Mouse (Mus musculus) midbrain, postnatal 0 days (tissue): ENCODE measurements around the gene Zfp385a. TPM values are rescaled to one million over a fixed set of nuclear protein-coding genes. Genes with fewer than 3 reads are reported as not detected.
A peak's percentile ranks its signal among the peaks of the same experiment; 100 is the strongest.

Source experiments
- ATAC-seq: fragments of 200-750 bp; cut with Nextera tagmentation; 2 replicates; pipeline ENCODE4 v1.8.0; 2017; ENCODE audit warnings: moderate number of reproducible peaks, mild to moderate bottlenecking, moderate TSS enrichment, moderate library complexity; ENCODE audit not compliant: low FRiP score
- DNase-seq: peaks from one replicate; pipeline ENCODE4 v3.0.0-alpha.2; 2015; ENCODE audit warnings: low spot score
- H3K27ac ChIP-seq: fragments of 300-500 bp; sonication (generic); 2 replicates; pipeline ENCODE4 v1.5.1; 2014; ENCODE audit warnings: low read depth, mild to moderate bottlenecking, low read length, mixed read lengths
- H3K27me3 ChIP-seq: fragments of 300-500 bp; sonication (generic); 2 replicates; pipeline ENCODE4 v1.6.1; 2014; ENCODE audit warnings: low read length, control low read depth, mixed read lengths; ENCODE audit not compliant: insufficient read depth
- H3K36me3 ChIP-seq: fragments of 300-500 bp; sonication (generic); 2 replicates; pipeline ENCODE4 v1.6.1; 2014; ENCODE audit warnings: low read length, control low read depth, mixed read lengths; ENCODE audit not compliant: insufficient read depth
- H3K4me1 ChIP-seq: fragments of 300-500 bp; sonication (generic); 2 replicates; pipeline ENCODE4 v1.6.1; 2014; ENCODE audit warnings: mild to moderate bottlenecking, control low read depth, antibody characterized with exemption, low read length, mixed read lengths; ENCODE audit not compliant: insufficient read depth
- H3K4me2 ChIP-seq: fragments of 300-500 bp; sonication (generic); 2 replicates; pipeline ENCODE4 v1.6.1; 2014; ENCODE audit warnings: low read depth, mild to moderate bottlenecking, low read length, mixed read lengths; ENCODE audit not compliant: poor library complexity, severe bottlenecking
- H3K4me3 ChIP-seq: fragments of 300-500 bp; sonication (generic); 2 replicates; pipeline ENCODE4 v1.5.1; 2014; ENCODE audit warnings: low read depth, mild to moderate bottlenecking, low read length, moderate library complexity
- H3K9ac ChIP-seq: fragments of 300-500 bp; sonication (generic); replicated peaks from 2 replicates; pipeline ENCODE4 v1.6.1; 2014; ENCODE audit warnings: mild to moderate bottlenecking, low read length, moderate library complexity, mixed read lengths; ENCODE audit not compliant: poor library complexity, severe bottlenecking
- H3K9me3 ChIP-seq: fragments of 300-500 bp; sonication (generic); 2 replicates; pipeline ENCODE4 v1.6.1; 2016; ENCODE audit warnings: low read length, control low read depth
- CTCF ChIP-seq: IDR thresholded peaks from 2 replicates; pipeline ENCODE4 v1.5.1; 2016; ENCODE audit warnings: antibody characterized with exemption, mild to moderate bottlenecking
- WGBS: fragments of 180-500 bp; shearing (Covaris S2); extraction: QIAGEN DNeasy Blood & Tissue Kit; methylation state at CpG from one replicate; pipeline ENCODE4 v1.1.7; 2014; 5-methylcytosine and 5-hydroxymethylcytosine counted together
- polyA plus RNA-seq: library from polyadenylated mRNA; unstranded; fragments of >200 nt; fragmentation: Nextera tagmentation; extraction: Ambion mirVana; gene quantifications from 2 replicates; pipeline ENCODE4 v1.2.1, GENCODE M21; 2015
- total RNA-seq: library from RNA; depleted of rRNA; stranded (reverse); fragments of >200 nt; gene quantifications from 2 replicates; pipeline ENCODE4 v1.2.3, GENCODE M21; 2014

Zfp385a gene
- total and polyA plus RNA-seq, 2 experiments from 2014 or later, result 22.0 to 26.9 TPM

DNA sequence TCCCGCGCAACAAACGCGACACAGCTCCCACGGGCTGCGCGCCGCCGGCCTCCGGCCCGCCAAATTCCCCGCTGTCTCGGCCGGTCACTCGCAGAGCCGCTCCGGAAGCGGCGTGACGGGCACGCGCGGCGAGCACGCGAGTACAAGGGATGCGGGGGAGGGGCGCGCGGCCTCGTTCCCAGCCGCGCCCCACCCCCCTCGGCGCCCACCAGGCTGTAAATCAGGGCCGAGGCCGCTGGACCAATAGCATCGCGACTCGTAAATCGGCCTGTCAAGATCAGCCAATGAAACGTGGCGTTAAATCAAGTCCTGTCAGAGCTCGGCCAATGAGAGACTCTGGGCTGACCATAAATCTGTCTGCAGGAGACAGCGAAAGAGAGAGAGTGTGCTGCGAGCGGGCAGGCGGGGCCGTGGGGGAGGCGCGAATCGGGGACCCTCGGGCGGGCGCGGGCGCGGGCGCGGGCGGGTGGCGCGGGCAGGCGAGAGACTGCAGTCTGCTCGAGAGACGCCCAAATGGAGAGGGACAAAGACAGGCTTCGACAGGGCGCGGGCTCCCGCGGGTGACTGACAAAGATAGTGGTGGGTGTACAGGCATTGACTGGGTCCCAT, 34.7 kb downstream of the Zfp385a start:
- WGBS, result under 1% methylated on average over 64 of the region's 71 CpGs
- H3K4me1 ChIP-seq, result peaks cover 43% of the 10 kb centered on the region
- H3K4me3 ChIP-seq, result peak overlapping the region; percentile 42
- H3K27ac ChIP-seq, result peak overlapping the region; percentile 94
- ATAC-seq, result peak; percentile 96
- H3K9ac ChIP-seq, result peak overlapping the region; percentile 67
- H3K4me2 ChIP-seq, result peak overlapping the region; percentile 77
- H3K9me3 ChIP-seq, result no peaks in the 10 kb centered on the region
- no peaks in the 10 kb centered on the region for H3K27me3 ChIP-seq
- peak; percentile 100 for DNase-seq
- TF ChIP-seq CTCF, result peak; percentile 7; the same call in 1 of the 2 replicates
- no peaks in the 10 kb centered on the region for H3K36me3 ChIP-seq

- peak overlapping the region; percentile 42 for H3K4me3 ChIP-seq
- under 1% methylated on average over 9 of the region's 9 CpGs for WGBS
- no peaks in the 10 kb centered on the region for H3K36me3 ChIP-seq
- no peaks in the 10 kb centered on the region for H3K9me3 ChIP-seq
- no peak for ATAC-seq
- no peak for TF ChIP-seq CTCF
- H3K4me1 ChIP-seq, result peaks cover 47% of the 10 kb centered on the region
- H3K4me2 ChIP-seq, result peak overlapping the region; percentile 77
- DNase-seq, result no peak
- no peaks in the 10 kb centered on the region for H3K27me3 ChIP-seq
- H3K9ac ChIP-seq, result peak overlapping the region; percentile 67
- H3K27ac ChIP-seq, result peak overlapping the region; percentile 94
Measured at GRCm38 (mm10) chr15:103304616-103304969, 35.3 kb downstream of the Zfp385a start.

DNA sequence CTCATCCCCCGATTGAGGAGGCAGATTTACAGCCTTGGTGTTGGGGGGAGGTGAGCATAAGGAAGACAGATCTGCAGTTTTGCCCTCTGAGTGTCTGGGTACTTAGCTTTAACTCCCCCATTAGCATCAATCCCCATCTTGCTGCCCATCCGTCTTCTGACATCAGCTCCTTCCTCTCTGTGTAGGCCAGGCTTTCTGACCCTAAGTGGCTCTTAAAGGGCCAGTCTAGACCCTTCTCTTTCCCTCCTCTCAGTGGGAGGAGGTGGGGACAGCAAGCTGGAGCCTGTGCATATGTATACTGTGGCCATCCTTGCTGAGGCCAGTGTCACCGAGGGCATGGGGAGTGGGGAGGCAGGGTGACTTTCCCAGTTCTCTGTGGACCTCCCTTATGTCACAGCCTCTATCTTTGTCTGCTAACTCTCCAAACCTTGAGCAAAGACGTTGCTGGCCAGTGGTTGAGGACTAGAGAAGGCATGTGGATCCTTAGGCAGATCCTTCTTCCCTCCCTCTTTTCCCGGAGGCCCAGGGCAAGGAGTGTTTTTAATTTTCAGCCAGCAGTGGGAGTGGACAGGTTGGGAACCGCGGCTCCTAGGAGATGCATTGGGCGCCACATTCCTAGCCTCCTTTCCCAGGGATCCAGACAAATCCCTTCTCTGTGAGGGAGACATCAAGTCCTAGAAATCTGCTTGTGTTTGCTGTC, 35.8 kb downstream of the Zfp385a start:
- ATAC-seq (no peak), DNase-seq (no peak)

GRCm38 (mm10) chr15:103302341-103303021, 37.4 kb downstream of the Zfp385a start:
- no peak for TF ChIP-seq CTCF
- 45% methylated on average over 6 of the region's 6 CpGs for WGBS
- H3K9me3 ChIP-seq, result no peaks in the 10 kb centered on the region
- peaks cover 54% of the 10 kb centered on the region for H3K4me1 ChIP-seq
- DNase-seq (no peak), ATAC-seq (no peak)
- peak overlapping the region; percentile 97 for H3K27ac ChIP-seq
- no peaks in the 10 kb centered on the region for H3K27me3 ChIP-seq
- H3K36me3 ChIP-seq, result peaks cover 6% of the 10 kb centered on the region; the same call in 1 of the 2 replicates
- peak overlapping the region; percentile 34; the same call in 1 of the 2 replicates for H3K9ac ChIP-seq
- H3K4me2 ChIP-seq, result no peak overlapping the region
- no peak overlapping the region for H3K4me3 ChIP-seq

More for the DNA sequence above, 35.8 kb downstream of the Zfp385a start:
- Histone ChIP-seq H3K27ac (peak overlapping the region; percentile 94), H3K4me1 (peaks cover 52% of the 10 kb centered on the region), H3K4me3 (peak overlapping the region; percentile 42; the same call in 1 of the 2 replicates), H3K36me3 (peaks cover 2% of the 10 kb centered on the region; the same call in 1 of the 2 replicates), H3K9ac (0 out of 2 replicates have a peak overlapping the region, but pooled peaks have one; percentile 67), H3K9me3 (no peaks in the 10 kb centered on the region), H3K27me3 (no peaks in the 10 kb centered on the region), H3K4me2 (peak overlapping the region; percentile 77)
- WGBS, result 5% methylated on average over 8 of the region's 8 CpGs
- no peak for TF ChIP-seq CTCF

- H3K4me2 ChIP-seq, result no peak overlapping the region
- no peak for DNase-seq
Measured at GRCm38 (mm10) chr15:103301547-103302340, 38.1 kb downstream of the Zfp385a start.

More at GRCm38 (mm10) chr15:103301547-103302340, 38.1 kb downstream of the Zfp385a start:
- peaks cover 6% of the 10 kb centered on the region; the same call in 1 of the 2 replicates for H3K36me3 ChIP-seq
- 39% methylated on average over 5 of the region's 5 CpGs for WGBS
- H3K4me1 ChIP-seq, result peaks cover 51% of the 10 kb centered on the region
- H3K9ac ChIP-seq, result peak overlapping the region; percentile 34
- H3K27ac ChIP-seq, result peak overlapping the region; percentile 97
- peak; percentile 19; the same call in 1 of the 2 replicates for TF ChIP-seq CTCF
- no peaks in the 10 kb centered on the region for H3K9me3 ChIP-seq
- no peaks in the 10 kb centered on the region for H3K27me3 ChIP-seq
- ATAC-seq, result no peak
- no peak overlapping the region for H3K4me3 ChIP-seq
